Mouse (Mus musculus) neural tube, embryonic 15.5 days (tissue): ENCODE measurements around the gene Palld. TPM values are rescaled to one million over a fixed set of nuclear protein-coding genes. Genes with fewer than 3 reads are reported as not detected.
A peak's percentile ranks its signal among the peaks of the same experiment; 100 is the strongest.

ENCODE experiments used
- ATAC-seq: fragments of 200-750 bp; cut with Nextera tagmentation; 2 replicates; pipeline ENCODE4 v1.8.0; 2017; ENCODE audit warnings: mild to moderate bottlenecking, moderate TSS enrichment, moderate library complexity; ENCODE audit not compliant: low FRiP score
- H3K27ac ChIP-seq: fragments of 300-500 bp; sonication (generic); replicated peaks from 2 replicates; pipeline ENCODE4 v1.5.1; 2015; ENCODE audit warnings: mild to moderate bottlenecking, inconsistent platforms
- H3K27me3 ChIP-seq: fragments of 300-500 bp; sonication (generic); replicated peaks from 2 replicates; pipeline ENCODE4 v1.6.1; 2015; ENCODE audit warnings: inconsistent platforms
- H3K36me3 ChIP-seq: fragments of 300-500 bp; sonication (generic); 2 replicates; pipeline ENCODE4 v1.6.1; 2015; ENCODE audit warnings: inconsistent platforms
- H3K4me1 ChIP-seq: fragments of 300-500 bp; sonication (generic); 2 replicates; pipeline ENCODE4 v1.6.1; 2015; ENCODE audit warnings: inconsistent platforms
- H3K4me2 ChIP-seq: fragments of 300-500 bp; sonication (generic); 2 replicates; pipeline ENCODE4 v1.6.1; 2015; ENCODE audit warnings: inconsistent platforms, mild to moderate bottlenecking, moderate library complexity
- H3K4me3 ChIP-seq: fragments of 300-500 bp; sonication (generic); replicated peaks from 2 replicates; pipeline ENCODE4 v1.5.1; 2015; ENCODE audit warnings: mild to moderate bottlenecking, inconsistent platforms
- H3K9ac ChIP-seq: fragments of 300-500 bp; sonication (generic); replicated peaks from 2 replicates; pipeline ENCODE4 v1.6.1; 2015; ENCODE audit warnings: mild to moderate bottlenecking, inconsistent platforms
- H3K9me3 ChIP-seq: fragments of 300-500 bp; sonication (generic); replicated peaks from 2 replicates; pipeline ENCODE4 v1.6.1; 2016; ENCODE audit warnings: inconsistent platforms
- WGBS: fragments of 180-500 bp; shearing (Covaris S2); methylation state at CpG from one replicate; pipeline ENCODE4 v1.1.7; 2015; ENCODE audit warnings: mixed read lengths; 5-methylcytosine and 5-hydroxymethylcytosine counted together
- polyA plus RNA-seq: library from polyadenylated mRNA; unstranded; fragments of >200 nt; fragmentation: Nextera tagmentation; extraction: Ambion mirVana; gene quantifications from 2 replicates; pipeline ENCODE4 v1.2.1, GENCODE M21; 2015

Palld gene
- polyA plus RNA-seq, 1 experiment from 2014 or later: 16.0 TPM

DNA sequence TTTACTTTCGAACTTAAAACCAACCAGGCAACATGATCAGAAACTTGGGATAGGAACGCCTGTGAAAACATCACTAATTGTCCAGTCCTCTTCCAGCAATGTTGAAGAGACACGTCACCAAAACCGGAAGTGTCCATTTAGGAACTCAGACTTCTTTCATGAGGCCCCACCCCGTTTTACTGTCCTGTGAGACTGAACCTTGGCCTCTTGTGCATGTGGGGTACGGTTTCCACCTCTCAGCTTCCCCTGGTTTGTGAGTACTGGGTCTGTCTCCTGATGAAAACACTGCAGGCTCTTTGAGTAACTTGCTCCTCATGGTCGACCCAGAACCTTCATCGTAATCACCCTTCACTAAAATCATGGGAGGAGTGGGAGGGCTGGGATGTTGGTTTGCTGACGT, 374.3 kb downstream of the Palld start:
- H3K27me3 ChIP-seq: no peaks in the 10 kb centered on the region
- H3K4me3 ChIP-seq: no peak overlapping the region
- no peak for ATAC-seq
- WGBS: 94% methylated on average over 9 of the region's 9 CpGs
- no peak overlapping the region for H3K27ac ChIP-seq
- no peak overlapping the region for H3K9ac ChIP-seq
- no peak overlapping the region for H3K4me2 ChIP-seq
- H3K9me3 ChIP-seq: no peaks in the 10 kb centered on the region
- no peaks in the 10 kb centered on the region for H3K4me1 ChIP-seq
- no peaks in the 10 kb centered on the region for H3K36me3 ChIP-seq

DNA sequence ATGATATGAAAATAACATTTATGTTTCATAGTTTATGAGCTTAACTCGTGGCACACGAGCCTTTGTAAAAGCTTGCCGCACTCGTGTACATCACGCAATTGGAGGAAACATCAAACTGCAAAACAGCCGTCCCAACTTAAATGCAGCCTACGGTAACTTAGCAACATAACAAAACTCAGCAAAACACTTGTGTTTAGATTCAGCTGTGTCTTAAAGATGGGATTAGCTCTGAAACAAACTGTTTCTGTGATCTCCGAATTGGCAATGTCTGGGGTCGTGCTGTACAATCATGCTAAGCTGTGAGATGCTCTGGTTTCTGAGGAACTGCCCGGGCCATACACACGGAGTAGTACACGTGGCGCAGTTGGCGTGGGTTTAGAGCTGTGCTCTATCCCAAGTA, 375.5 kb downstream of the Palld start:
- Histone ChIP-seq H3K27me3 (no peaks in the 10 kb centered on the region), H3K9ac (no peak overlapping the region), H3K27ac (no peak overlapping the region), H3K4me2 (no peak overlapping the region), H3K9me3 (no peaks in the 10 kb centered on the region), H3K4me1 (no peaks in the 10 kb centered on the region), H3K4me3 (no peak overlapping the region), H3K36me3 (no peaks in the 10 kb centered on the region)
- 89% methylated on average over 14 of the region's 14 CpGs for WGBS
- ATAC-seq: no peak

DNA sequence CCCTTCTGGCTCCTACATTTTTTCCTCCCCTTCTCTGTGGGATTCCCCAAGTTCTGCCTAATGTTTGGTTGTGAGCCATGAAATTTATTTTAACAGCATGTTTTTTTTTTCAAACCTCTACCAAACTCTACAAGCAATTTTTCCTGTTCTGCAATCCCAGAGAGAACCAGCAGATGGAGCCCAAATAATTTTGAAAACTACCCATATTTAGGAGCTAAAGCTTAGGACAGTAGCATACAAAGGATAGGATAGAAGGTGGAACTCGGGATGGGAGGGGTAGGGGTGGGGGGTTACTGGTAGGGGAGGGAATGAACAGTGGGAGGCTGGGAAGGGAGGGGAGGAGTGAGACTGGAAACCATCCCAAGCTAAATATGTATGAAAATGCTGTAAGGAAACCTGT, 380.4 kb downstream of the Palld start:
- Histone ChIP-seq H3K9ac (no peak overlapping the region), H3K4me1 (no peaks in the 10 kb centered on the region), H3K9me3 (no peaks in the 10 kb centered on the region), H3K27ac (no peak overlapping the region), H3K36me3 (no peaks in the 10 kb centered on the region), H3K27me3 (no peaks in the 10 kb centered on the region), H3K4me2 (no peak overlapping the region), H3K4me3 (no peak overlapping the region)
- no peak for ATAC-seq
- 14% methylated on average over 1 of the region's 1 CpGs for WGBS

DNA sequence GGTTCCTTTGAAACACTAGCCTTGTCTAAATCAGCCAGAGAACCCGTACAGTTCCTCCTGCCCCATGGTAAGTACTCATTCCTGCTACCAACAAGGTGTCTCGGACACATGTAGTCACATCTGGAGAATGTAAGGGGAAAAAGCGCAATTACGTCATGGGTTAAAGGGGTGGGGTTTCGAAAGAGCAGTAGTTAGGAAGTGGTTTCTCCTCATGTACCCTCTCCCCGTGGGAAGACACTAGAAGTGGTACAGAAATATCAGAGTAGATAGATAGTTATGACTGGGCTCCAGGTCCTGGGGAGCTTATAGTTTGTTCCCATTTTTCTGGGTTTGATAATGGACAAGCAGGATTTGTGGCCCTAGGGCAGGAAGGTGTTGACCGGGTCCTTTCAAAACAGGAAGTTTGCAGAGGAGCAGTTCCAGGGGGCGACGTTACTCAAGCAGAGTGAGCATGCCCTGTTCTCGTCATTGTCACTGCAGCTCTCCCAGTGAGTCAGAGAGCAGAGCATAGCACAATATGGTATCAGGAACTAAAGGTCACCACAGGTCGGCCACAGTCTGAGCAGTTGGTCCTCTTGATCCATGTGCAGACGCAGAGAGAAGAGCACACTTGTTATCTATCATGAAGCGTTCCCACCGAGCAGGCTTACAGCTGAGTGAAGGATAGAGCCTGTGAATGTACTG, 384.8 kb downstream of the Palld start:
- Histone ChIP-seq H3K9ac (no peak overlapping the region), H3K36me3 (no peaks in the 10 kb centered on the region), H3K27me3 (no peaks in the 10 kb centered on the region), H3K9me3 (no peaks in the 10 kb centered on the region), H3K4me3 (no peak overlapping the region), H3K27ac (0 out of 2 replicates have a peak overlapping the region, but pooled peaks have one; percentile 30), H3K4me2 (no peak overlapping the region), H3K4me1 (peaks cover 19% of the 10 kb centered on the region; the same call in 1 of the 2 replicates)
- 78% methylated on average over 14 of the region's 14 CpGs for WGBS
- ATAC-seq: no peak

DNA sequence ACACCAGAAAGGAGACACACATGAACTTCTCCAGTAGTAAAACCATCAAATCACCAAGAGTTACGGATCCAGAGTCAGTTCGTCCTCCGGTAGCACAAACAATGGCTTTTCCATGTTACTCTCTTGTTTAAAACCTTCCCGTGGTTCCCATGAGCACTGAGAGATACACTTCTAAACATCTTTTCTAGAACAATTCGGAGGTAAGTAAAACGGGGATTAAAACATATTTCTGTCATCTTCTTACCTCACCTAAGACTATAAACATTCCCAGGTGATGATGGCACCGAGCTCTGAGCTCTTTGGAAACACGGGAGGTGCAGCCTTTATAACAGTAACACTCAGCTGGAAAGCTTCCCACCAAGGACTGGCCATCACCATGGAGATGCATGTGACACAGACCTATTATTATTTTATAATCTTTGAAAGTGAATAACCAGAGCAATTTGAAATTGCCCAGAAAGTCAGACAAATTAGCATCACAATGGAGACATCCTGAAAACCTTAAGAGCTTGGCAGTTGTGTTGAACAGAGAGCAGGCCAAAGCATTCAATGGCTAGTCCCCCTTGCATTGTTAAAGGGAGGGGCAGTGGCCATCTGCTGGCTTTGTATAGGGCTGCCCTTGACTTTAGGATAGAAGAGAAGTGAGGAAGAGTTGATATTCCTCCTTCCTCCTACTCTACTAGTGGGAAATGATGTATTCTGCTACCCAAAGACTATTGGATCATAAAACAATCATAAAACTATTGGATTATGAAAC, 385.6 kb downstream of the Palld start:
- no peak for ATAC-seq
- Histone ChIP-seq H3K36me3 (0 out of 2 replicates have a peak, but pooled peaks cover 5% of the 10 kb centered on the region), H3K9ac (no peak overlapping the region), H3K4me2 (peak overlapping the region; percentile 49), H3K4me1 (peaks cover 19% of the 10 kb centered on the region; the same call in 1 of the 2 replicates), H3K9me3 (no peaks in the 10 kb centered on the region), H3K4me3 (no peak overlapping the region), H3K27me3 (no peaks in the 10 kb centered on the region), H3K27ac (0 out of 2 replicates have a peak overlapping the region, but pooled peaks have one; percentile 30)
- WGBS: 47% methylated on average over 8 of the region's 8 CpGs

DNA sequence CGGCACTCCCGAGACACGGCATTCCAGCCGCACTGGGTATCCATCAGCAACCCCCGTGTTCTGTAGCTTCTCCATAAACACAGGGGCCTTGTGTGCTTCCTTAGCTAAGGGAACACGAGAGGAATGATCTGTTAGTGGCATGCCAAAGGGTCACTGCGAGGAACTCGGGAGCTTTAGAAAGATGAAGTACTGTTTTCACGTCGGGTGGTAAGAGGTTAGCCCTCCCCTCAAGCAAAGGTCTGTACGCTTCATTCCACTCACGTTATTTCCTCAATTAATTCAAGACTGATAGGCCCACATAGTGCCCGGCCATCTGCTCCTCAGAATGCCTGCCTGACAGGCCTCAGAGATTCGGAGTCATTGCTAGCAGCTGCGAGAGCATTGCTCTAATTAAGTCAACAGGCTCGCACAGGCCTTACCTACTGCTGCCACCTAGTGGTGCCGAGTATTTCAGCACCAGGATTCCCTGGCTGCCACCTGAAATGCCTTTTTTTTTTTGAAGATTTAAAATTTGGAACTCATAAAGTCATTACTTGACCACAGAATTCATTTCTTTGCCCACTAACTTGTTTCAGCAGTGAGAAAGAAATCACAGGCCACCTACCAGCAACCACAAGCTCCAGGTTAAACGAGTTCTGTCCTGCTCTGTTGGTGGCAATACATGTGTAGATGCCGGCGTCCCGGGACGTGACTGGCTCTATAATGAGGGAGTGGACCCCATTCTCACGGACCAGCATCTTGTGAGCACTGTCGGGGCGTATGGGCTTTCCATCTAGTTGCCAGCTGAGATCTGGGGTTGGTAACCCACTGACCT, 386.4 kb downstream of the Palld start:
- peak overlapping the region; percentile 15 for H3K9ac ChIP-seq
- ATAC-seq: peak; percentile 92
- H3K9me3 ChIP-seq: no peaks in the 10 kb centered on the region
- peak overlapping the region; percentile 21 for H3K4me3 ChIP-seq
- peak overlapping the region; percentile 75 for H3K27ac ChIP-seq
- peak overlapping the region; percentile 49 for H3K4me2 ChIP-seq
- peaks cover 19% of the 10 kb centered on the region; the same call in 1 of the 2 replicates for H3K4me1 ChIP-seq
- no peaks in the 10 kb centered on the region for H3K27me3 ChIP-seq
- 13% methylated on average over 25 of the region's 25 CpGs for WGBS
- H3K36me3 ChIP-seq: 0 out of 2 replicates have a peak, but pooled peaks cover 6% of the 10 kb centered on the region

DNA sequence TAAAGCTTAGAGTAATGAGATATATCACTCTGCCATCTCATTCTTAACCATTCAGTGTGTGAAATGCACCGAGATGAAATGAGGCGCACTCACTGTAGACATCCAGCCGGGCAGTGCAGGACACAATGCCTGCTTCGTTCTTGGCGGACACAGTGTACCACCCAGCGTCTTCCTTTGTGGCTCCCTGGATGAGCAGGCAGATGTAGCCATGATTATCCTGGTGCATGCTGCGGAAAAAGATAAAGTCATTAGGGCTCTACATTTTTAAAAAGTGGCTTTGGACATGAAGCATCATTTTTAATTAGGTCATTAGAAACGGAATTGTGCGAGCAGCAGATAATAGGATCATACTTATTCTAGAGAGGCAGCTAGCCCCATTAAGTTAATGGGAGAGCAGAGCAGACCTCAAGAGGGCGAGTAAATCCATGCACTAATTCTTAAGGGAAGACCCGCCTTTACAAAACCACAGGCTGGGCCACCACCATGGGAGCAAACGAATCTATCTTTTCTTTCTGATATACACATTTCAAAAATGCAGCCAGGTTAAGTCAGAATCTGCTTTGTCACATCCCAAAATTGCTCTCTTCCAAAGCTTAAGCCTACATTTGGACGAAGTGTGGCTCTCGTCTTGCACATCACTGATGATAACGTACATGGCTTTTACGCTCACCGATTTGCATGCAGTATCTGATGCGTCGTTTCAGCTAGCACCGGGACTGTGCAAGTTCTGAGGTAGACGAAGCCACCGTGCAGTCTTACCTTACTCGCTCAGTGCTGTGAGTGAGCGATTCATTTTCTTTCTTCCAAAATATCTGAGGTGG, 387.2 kb downstream of the Palld start:
- Histone ChIP-seq H3K4me2 (peak overlapping the region; percentile 49), H3K4me3 (peak overlapping the region; percentile 21), H3K9ac (peak overlapping the region; percentile 15), H3K27me3 (no peaks in the 10 kb centered on the region), H3K36me3 (0 out of 2 replicates have a peak, but pooled peaks cover 12% of the 10 kb centered on the region), H3K4me1 (peaks cover 19% of the 10 kb centered on the region; the same call in 1 of the 2 replicates), H3K9me3 (no peaks in the 10 kb centered on the region), H3K27ac (peak overlapping the region; percentile 75)
- WGBS: 31% methylated on average over 24 of the region's 24 CpGs
- peak; percentile 84 for ATAC-seq

DNA sequence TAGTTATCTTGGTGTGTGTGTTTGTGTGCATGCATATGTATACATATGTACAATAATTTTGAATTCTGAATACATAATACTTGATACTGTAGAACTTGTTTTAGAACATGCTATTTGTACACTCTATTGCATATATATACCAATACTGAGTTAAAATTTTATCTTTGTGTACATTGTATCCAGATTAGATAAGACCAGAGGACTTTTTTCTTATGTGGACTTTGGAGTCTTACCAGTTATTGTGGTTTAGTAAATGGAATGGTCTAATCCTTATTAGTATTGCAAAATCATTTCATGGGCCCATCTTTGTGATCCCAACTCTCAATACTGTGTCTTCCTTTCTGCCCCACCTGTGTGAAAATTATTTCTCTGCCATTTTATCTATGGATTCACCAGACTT, 400.2 kb downstream of the Palld start:
- no peak overlapping the region for H3K9ac ChIP-seq
- H3K27me3 ChIP-seq: no peaks in the 10 kb centered on the region
- H3K9me3 ChIP-seq: no peaks in the 10 kb centered on the region
- no peaks in the 10 kb centered on the region for H3K4me1 ChIP-seq
- no peak for ATAC-seq
- H3K4me2 ChIP-seq: no peak overlapping the region
- H3K27ac ChIP-seq: no peak overlapping the region
- no peak overlapping the region for H3K4me3 ChIP-seq
- H3K36me3 ChIP-seq: 0 out of 2 replicates have a peak, but pooled peaks cover 4% of the 10 kb centered on the region

DNA sequence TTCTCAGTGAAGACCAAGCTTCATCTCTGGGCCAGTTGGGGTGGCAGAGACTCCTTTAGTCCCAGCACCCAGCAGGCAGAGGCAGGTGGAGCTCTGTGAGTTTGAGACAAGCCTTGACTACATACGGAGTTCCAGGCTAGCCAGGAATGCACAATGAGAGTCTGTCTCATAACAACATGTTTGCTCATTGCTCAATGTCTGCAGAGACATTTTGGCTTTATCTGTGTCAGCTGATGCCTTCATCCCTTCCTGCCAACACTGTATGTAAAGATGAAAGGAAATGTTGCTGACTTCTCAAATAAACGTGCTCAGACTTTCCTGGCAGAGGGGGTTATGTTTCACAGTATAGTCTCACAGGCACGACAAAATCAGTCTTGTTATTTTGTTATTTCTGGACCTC, 401.6 kb downstream of the Palld start:
- H3K4me3 ChIP-seq: no peak overlapping the region
- H3K4me2 ChIP-seq: no peak overlapping the region
- H3K9me3 ChIP-seq: no peaks in the 10 kb centered on the region
- H3K4me1 ChIP-seq: no peaks in the 10 kb centered on the region
- no peak overlapping the region for H3K9ac ChIP-seq
- WGBS: 83% methylated on average over 3 of the region's 3 CpGs
- H3K27ac ChIP-seq: no peak overlapping the region
- no peaks in the 10 kb centered on the region for H3K27me3 ChIP-seq
- H3K36me3 ChIP-seq: 0 out of 2 replicates have a peak, but pooled peaks cover 4% of the 10 kb centered on the region
- ATAC-seq: no peak

DNA sequence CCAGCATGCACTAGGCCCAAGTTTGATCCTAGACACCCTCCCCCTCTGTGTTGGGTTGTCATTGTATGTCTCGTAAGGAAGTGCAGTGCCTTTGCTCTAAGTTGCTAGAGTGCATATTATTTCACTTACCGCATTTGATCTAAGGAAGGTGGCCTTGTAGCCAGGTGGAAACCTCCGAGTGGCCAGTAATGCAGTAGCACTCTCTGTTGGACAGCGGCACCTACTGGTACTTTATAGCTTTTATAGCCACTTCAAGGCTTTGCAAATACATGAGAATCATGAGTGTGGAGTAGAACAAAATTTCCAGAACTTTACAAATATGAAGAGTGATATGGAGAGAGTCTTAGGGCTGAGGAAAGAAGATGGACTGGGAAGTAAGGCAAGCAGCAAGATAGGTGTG, 403.5 kb downstream of the Palld start:
- Histone ChIP-seq H3K27me3 (no peaks in the 10 kb centered on the region), H3K9ac (no peak overlapping the region), H3K4me1 (no peaks in the 10 kb centered on the region), H3K36me3 (peaks cover 4% of the 10 kb centered on the region; the same call in 1 of the 2 replicates), H3K9me3 (no peaks in the 10 kb centered on the region), H3K27ac (no peak overlapping the region), H3K4me3 (no peak overlapping the region), H3K4me2 (no peak overlapping the region)
- WGBS: 69% methylated on average over 4 of the region's 4 CpGs
- ATAC-seq: no peak

DNA sequence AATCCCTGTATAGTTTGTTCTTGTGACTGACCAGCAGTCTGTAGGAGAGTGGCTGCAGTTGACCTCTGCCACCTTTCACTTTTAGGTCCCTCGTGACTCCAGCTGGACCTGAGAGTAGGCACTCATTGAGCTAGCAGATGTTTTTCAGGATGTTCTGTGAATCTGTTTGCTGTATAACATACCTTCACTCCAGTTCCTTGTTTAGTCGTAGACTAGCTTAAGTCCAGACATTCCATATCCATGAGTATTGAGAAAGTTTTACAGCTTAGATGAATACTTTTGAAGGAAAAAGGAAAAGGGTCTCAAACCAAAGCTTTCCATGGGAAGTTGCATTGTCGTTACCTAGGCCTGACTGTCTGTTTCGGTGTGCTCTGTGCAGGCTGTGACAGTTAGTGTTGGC, 405.4 kb downstream of the Palld start:
- 90% methylated on average over 4 of the region's 4 CpGs for WGBS
- Histone ChIP-seq H3K4me2 (no peak overlapping the region), H3K4me1 (no peaks in the 10 kb centered on the region), H3K27me3 (no peaks in the 10 kb centered on the region), H3K36me3 (peaks cover 5% of the 10 kb centered on the region), H3K27ac (no peak overlapping the region), H3K4me3 (no peak overlapping the region), H3K9ac (no peak overlapping the region), H3K9me3 (no peaks in the 10 kb centered on the region)
- ATAC-seq: no peak
